Mouse (Mus musculus) CH12.LX (cell line): ENCODE results near the gene Hlf. TPM values are rescaled to one million over a fixed set of nuclear protein-coding genes. Genes with fewer than 3 reads are reported as not detected.

Source experiments
- DNase-seq: peaks from one replicate; pipeline ENCODE4 v3.0.0-alpha.2; 2013; ENCODE audit errors: extremely low read depth
- H3K27ac ChIP-seq: 2 replicates; pipeline ENCODE4 v1.5.1; 2012; ENCODE audit warnings: low read depth, mild to moderate bottlenecking, control low read depth, moderate library complexity; ENCODE audit not compliant: insufficient read depth
- H3K27me3 ChIP-seq: replicated peaks from 2 replicates; pipeline ENCODE3; 2012; ENCODE audit warnings: inconsistent platforms
- H3K36me3 ChIP-seq, 2 experiments: replicated peaks in 1 of 2; 2 replicates each; pipeline versions ENCODE3 to v1.6.1; 2012; ENCODE audit warnings: inconsistent platforms in 1 of 2, low read length in 1 of 2, mild to moderate bottlenecking in 1 of 2, mixed read lengths in 1 of 2, moderate library complexity in 1 of 2; ENCODE audit not compliant: control insufficient read depth in 1 of 2, insufficient read depth in 1 of 2
- H3K4me1 ChIP-seq, 2 experiments: 2 replicates each; pipeline ENCODE4 v1.6.1; 2012; ENCODE audit warnings: inconsistent platforms in 1 of 2, moderate library complexity in 1 of 2; ENCODE audit not compliant: insufficient read depth in 2 of 2, control insufficient read depth in 1 of 2
- H3K4me2 ChIP-seq: 2 replicates; pipeline ENCODE4 v1.6.1; 2012; ENCODE audit warnings: low read depth, mild to moderate bottlenecking, control low read depth; ENCODE audit not compliant: poor library complexity, insufficient read depth, severe bottlenecking
- H3K4me3 ChIP-seq, 3 experiments: fragments of 150-350 bp in 1 of 3; sonication (generic) in 1 of 3; replicated peaks in 1 of 3; 2 replicates each; pipeline versions ENCODE3 to v1.5.1; 2011 to 2012; ENCODE audit warnings: low read depth in 2 of 3, low read length in 2 of 3, mild to moderate bottlenecking in 2 of 3, moderate library complexity in 2 of 3, control low read depth in 1 of 3, improper control_type of control experiment in 1 of 3, inconsistent platforms in 1 of 3, mixed read lengths in 1 of 3; ENCODE audit not compliant: poor library complexity in 1 of 3
- H3K79me2 ChIP-seq: replicated peaks from 2 replicates; pipeline ENCODE4 v1.6.1; 2012; ENCODE audit warnings: mild to moderate bottlenecking, moderate library complexity; ENCODE audit not compliant: control insufficient read depth, poor library complexity, insufficient read depth, severe bottlenecking; ENCODE audit errors: extremely low read depth
- H3K9ac ChIP-seq: 2 replicates; pipeline ENCODE4 v1.6.1; 2012; ENCODE audit warnings: low read depth, mild to moderate bottlenecking, control low read depth, moderate library complexity; ENCODE audit not compliant: insufficient read depth
- H3K9me3 ChIP-seq: replicated peaks from 2 replicates; pipeline ENCODE3; 2012; ENCODE audit warnings: low read length, inconsistent platforms, mixed read lengths
- BHLHE40 ChIP-seq: IDR thresholded peaks from 2 replicates; pipeline ENCODE4 v1.6.1; 2011; ENCODE audit warnings: mild to moderate bottlenecking, low read depth, low read length, improper control_type of control experiment
- CHD2 ChIP-seq: IDR thresholded peaks from 2 replicates; pipeline ENCODE4 v1.6.1; 2011; ENCODE audit warnings: low read length, improper control_type of control experiment
- ELF1 ChIP-seq: IDR thresholded peaks from 2 replicates; pipeline ENCODE4 v1.6.1; 2014; ENCODE audit warnings: low read depth, mild to moderate bottlenecking, inconsistent platforms, low read length, improper control_type of control experiment
- EP300 ChIP-seq: IDR thresholded peaks from 2 replicates; pipeline ENCODE4 v1.6.1; 2011; ENCODE audit warnings: low read length, improper control_type of control experiment
- GABPA ChIP-seq: IDR thresholded peaks from 2 replicates; pipeline ENCODE4 v1.6.1; 2012; ENCODE audit warnings: low read depth, low read length, improper control_type of control experiment, inconsistent platforms; ENCODE audit not compliant: insufficient replicate concordance
- IRF4 ChIP-seq: IDR thresholded peaks from 2 replicates; pipeline ENCODE4 v1.6.1; 2014; ENCODE audit warnings: low read depth, mild to moderate bottlenecking, inconsistent platforms, low read length, improper control_type of control experiment
- JUN ChIP-seq: IDR thresholded peaks from 2 replicates; pipeline ENCODE4 v1.6.1; 2011; ENCODE audit warnings: low read depth, mild to moderate bottlenecking, low read length, improper control_type of control experiment, moderate library complexity; ENCODE audit not compliant: insufficient read depth
- JUND ChIP-seq: conservative IDR thresholded peaks from 2 replicates; pipeline ENCODE4 v1.6.1; 2011; ENCODE audit warnings: low read depth, low read length, improper control_type of control experiment
- MAX ChIP-seq: IDR thresholded peaks from 2 replicates; pipeline ENCODE4 v1.6.1; 2011; ENCODE audit warnings: low read length, improper control_type of control experiment
- MAZ ChIP-seq: IDR thresholded peaks from 2 replicates; pipeline ENCODE4 v1.6.1; 2012; ENCODE audit warnings: low read depth, mild to moderate bottlenecking, inconsistent platforms, low read length, improper control_type of control experiment, moderate library complexity
- MEF2A ChIP-seq: IDR thresholded peaks from 2 replicates; pipeline ENCODE4 v1.6.1; 2014; ENCODE audit warnings: low read depth, mild to moderate bottlenecking, inconsistent platforms, low read length, improper control_type of control experiment, borderline replicate concordance
- NRF1 ChIP-seq: IDR thresholded peaks from 2 replicates; pipeline ENCODE4 v1.6.1; 2014; ENCODE audit warnings: low read depth, mild to moderate bottlenecking, inconsistent platforms, low read length, improper control_type of control experiment, moderate library complexity
- PAX5 ChIP-seq: IDR thresholded peaks from 2 replicates; pipeline ENCODE4 v1.6.1; 2012; ENCODE audit warnings: low read length, inconsistent platforms, mixed read lengths
- POLR2AphosphoS2 ChIP-seq: IDR thresholded peaks from 2 replicates; pipeline ENCODE4 v1.6.1; 2011; ENCODE audit warnings: low read depth, low read length, improper control_type of control experiment
- SMC3 ChIP-seq: IDR thresholded peaks from 2 replicates; pipeline ENCODE4 v1.6.1; 2011; ENCODE audit warnings: low read depth, low read length, improper control_type of control experiment
- TBP ChIP-seq: conservative IDR thresholded peaks from 2 replicates; pipeline ENCODE4 v1.6.1; 2011; ENCODE audit warnings: low read depth, low read length, improper control_type of control experiment
- UBTF ChIP-seq: IDR thresholded peaks from 2 replicates; pipeline ENCODE4 v1.6.1; 2012; ENCODE audit warnings: low read depth, mild to moderate bottlenecking, inconsistent platforms, low read length, improper control_type of control experiment, moderate library complexity
- USF1 ChIP-seq: IDR thresholded peaks from 2 replicates; pipeline ENCODE4 v1.6.1; 2014; ENCODE audit warnings: low read depth, mild to moderate bottlenecking, inconsistent platforms, low read length, improper control_type of control experiment
- ZKSCAN1 ChIP-seq: IDR thresholded peaks from 2 replicates; pipeline ENCODE4 v1.6.1; 2012; ENCODE audit warnings: low read depth, inconsistent platforms, low read length, improper control_type of control experiment, borderline replicate concordance
- ZMIZ1 ChIP-seq: IDR thresholded peaks from 2 replicates; pipeline ENCODE4 v1.6.1; 2012; ENCODE audit warnings: low read depth, mild to moderate bottlenecking, inconsistent platforms, low read length, improper control_type of control experiment
- ZNF384 ChIP-seq: IDR thresholded peaks from 2 replicates; pipeline ENCODE4 v1.6.1; 2012; ENCODE audit warnings: low read depth, low read length, improper control_type of control experiment, inconsistent platforms
- dilution Hi-C: fragments of 300-500 bp; cut with MboI; formaldehyde crosslinking; loops from 2 replicates; pipeline ENCODE4 v1.14.3; 2020; ENCODE audit warnings: low sequenced_read_pairs; ENCODE audit not compliant: extremely low pct_unique_long_range_greater_than_20kb, extremely low pct_ligation_motif_present
- in situ Hi-C: fragments of 300-500 bp; cut with MboI; formaldehyde crosslinking; loops from 3 replicates; pipeline ENCODE4 v1.14.3; 2019; ENCODE audit warnings: low sequenced_read_pairs, low pct_ligation_motif_present, low pct_unique_long_range_greater_than_20kb, mixed read lengths
- polyA plus RNA-seq: library from polyadenylated mRNA; unstranded; fragments of >175 nt; gene quantifications from 2 replicates; pipeline ENCODE4 v1.2.1, GENCODE M21; 2012; ENCODE audit warnings: low read depth; ENCODE audit not compliant: insufficient read length
- total RNA-seq, 2 experiments: library from RNA; depleted of rRNA; stranded (reverse); fragments of 300-350 nt in 1 of 2; fragments of >200 nt in 1 of 2; gene quantifications; 2 replicates each; pipeline ENCODE4 v1.2.3; 2012 to 2014

The Hlf gene
- total and polyA plus RNA-seq, 3 experiments = 0.08 to 0.36 TPM; not detected in 1

DNA sequence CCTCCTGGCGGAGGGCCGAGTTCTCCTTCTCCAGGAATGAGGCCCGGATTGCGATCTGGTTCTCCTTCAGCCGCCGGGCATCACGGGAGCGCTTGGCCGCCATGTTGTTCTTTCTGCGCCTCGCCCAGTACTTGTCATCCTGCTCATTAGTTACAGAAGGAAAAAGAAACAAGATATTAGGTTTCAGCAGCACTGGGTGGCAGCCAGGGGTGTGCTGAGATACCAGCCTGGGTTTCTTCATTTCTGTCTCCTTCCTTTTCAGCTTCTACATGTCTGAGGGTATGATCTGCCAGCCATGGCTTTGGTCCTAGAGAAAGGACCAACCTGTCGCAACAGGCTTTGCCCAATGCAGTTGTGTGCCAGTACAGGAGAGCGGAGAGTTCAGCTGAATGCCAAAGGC lies 49.9 kb downstream of the Hlf start:
- no peak overlapping the region for H3K9ac ChIP-seq
- H3K79me2 ChIP-seq = no peaks in the 10 kb centered on the region

GRCm38 (mm10) chr11:90334816-90335215 lies 55.9 kb downstream of the Hlf start:
- dilution Hi-C loops (no loop called here), in situ Hi-C loops (no loop called here)
- H3K9ac ChIP-seq = no peak overlapping the region

More for the DNA sequence above, 49.9 kb downstream of the Hlf start:
- DNase-seq = no peak
- H3K4me1 ChIP-seq = no peaks in the 10 kb centered on the region
- TF ChIP-seq USF1 (no peak), POLR2AphosphoS2 (no peak)
- no peak overlapping the region for H3K4me3 ChIP-seq
- dilution Hi-C loops = no loop called here
- no peak overlapping the region for H3K27ac ChIP-seq
- H3K9me3 ChIP-seq = no peaks in the 10 kb centered on the region
- in situ Hi-C loops = no loop called here
- H3K36me3 ChIP-seq = no peaks in the 10 kb centered on the region
- no peak overlapping the region for H3K4me2 ChIP-seq
- no peaks in the 10 kb centered on the region for H3K27me3 ChIP-seq

DNA sequence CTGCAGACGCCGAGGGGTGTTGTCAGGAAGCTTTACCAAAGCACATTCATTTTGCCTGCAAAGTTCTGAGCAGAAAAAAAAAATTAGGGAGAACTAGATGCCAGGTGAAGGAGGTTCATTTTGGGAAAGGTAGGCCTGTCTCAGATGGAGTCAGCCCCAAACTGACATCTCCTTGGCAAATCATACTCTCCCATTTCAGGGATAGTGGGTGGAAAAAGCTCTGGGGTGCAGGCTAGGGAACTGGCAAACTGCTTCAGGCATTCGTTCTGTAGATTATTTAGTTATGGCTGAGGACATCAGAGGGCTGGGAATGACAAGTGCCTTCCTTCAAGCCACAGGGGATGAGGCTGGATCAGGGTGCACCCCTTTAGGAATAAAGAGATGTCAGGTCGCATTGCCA lies 58.0 kb downstream of the Hlf start:
- Histone ChIP-seq H3K27me3 (no peaks in the 10 kb centered on the region), H3K79me2 (no peaks in the 10 kb centered on the region), H3K27ac (no peak overlapping the region), H3K9me3 (no peaks in the 10 kb centered on the region), H3K4me1 (no peaks in the 10 kb centered on the region), H3K4me3 (no peak overlapping the region), H3K9ac (no peak overlapping the region), H3K36me3 (no peaks in the 10 kb centered on the region), H3K4me2 (no peak overlapping the region)
- in situ Hi-C loops (no loop called here), dilution Hi-C loops (no loop called here)
- DNase-seq = no peak
- TF ChIP-seq MAX (no peak), IRF4 (no peak), ELF1 (no peak), JUN (no peak), MEF2A (no peak), TBP (no peak), BHLHE40 (no peak)

More at GRCm38 (mm10) chr11:90334816-90335215, 55.9 kb downstream of the Hlf start:
- H3K27ac ChIP-seq = no peak overlapping the region
- TF ChIP-seq ZMIZ1 (no peak), GABPA (no peak), PAX5 (no peak), ZNF384 (no peak), CHD2 (no peak), EP300 (no peak), BHLHE40 (no peak), USF1 (no peak), SMC3 (no peak), IRF4 (no peak), NRF1 (no peak), JUN (no peak), UBTF (no peak), MAZ (no peak), MAX (no peak), JUND (no peak), ZKSCAN1 (no peak)
- TF ChIP-seq, all 38 proteins: peak for 0
- Histone ChIP-seq H3K4me2 (no peak overlapping the region), H3K9me3 (no peaks in the 10 kb centered on the region), H3K4me1 (no peaks in the 10 kb centered on the region), H3K4me3 (no peak overlapping the region), H3K79me2 (no peaks in the 10 kb centered on the region), H3K36me3 (no peaks in the 10 kb centered on the region), H3K27me3 (no peaks in the 10 kb centered on the region)
- DNase-seq = no peak
